Mouse (Mus musculus): Measurements from ENCODE around the gene Akap8. TPM values are rescaled to one million over a fixed set of nuclear protein-coding genes. Genes with fewer than 3 reads are reported as not detected.

Akap8 gene
- total RNA-seq, 2 experiments from 2014 or later, result 70.8 to 94.5 TPM

- DNase-seq, result peak; percentile 41
Observed at GRCm38 (mm10) chr17:32349037-32349732, 28.1 kb upstream of the Akap8 start.

DNA sequence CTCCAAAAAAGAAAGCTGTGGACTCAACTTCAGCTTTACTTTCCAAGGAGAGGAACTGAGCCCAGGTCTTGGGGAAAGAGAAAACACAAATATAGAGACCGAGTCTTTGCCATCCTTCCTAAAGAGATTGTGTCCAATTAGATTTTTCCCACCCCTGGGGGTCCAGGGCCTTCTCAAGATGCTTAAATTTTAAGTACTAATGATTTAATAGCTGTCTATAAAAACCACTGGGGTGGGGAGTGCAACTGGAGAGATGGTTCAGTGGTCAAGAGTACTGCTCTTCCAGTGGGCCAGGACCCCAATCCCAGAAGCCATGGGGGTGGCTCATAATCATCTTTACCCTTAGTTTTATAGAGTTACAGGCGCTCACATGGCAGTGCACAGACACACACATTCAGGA, 27.4 kb upstream of the Akap8 start:
- DNase-seq, result no peak

DNA sequence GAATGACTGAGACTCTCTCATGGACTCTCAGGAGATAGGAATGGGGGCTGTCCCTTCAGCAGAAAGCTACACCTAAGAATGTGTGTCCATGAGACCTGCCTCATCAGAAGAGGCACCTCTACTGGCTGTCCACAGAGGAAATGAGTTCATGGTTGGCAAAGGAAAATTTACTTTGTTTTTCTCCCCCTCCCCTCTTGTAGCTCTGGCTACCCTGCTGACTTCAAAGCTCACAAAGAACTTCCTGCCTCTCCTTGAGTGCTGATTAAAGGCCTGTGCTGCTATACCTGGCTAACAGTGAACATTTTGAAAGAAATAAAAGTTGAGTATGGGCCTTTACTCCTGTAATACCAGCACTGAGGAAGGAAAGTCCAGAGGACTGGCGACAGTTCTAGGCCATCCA, 20.1 kb upstream of the Akap8 start:
- DNase-seq, result no peak

DNA sequence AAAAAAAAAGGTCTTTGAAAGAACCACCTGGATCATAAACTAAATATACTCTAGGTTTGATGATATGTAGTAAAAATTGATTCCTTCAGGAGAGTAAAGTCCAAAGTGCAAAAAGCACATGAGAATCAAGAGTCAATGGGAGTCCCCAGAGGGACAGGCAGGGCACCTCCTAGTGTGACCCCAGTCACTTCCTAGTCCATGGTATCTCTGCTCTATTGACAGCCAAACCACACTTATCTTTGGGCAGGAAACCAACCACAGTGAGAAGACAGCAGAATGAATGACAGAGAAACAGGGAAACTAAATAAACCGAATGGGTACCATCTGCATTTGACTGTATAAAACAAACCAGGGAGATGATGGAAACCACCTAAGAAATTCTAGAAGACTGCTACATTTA, 19.1 kb upstream of the Akap8 start:
- no peak for DNase-seq

GRCm38 (mm10) chr17:32335869-32336268, 14.8 kb upstream of the Akap8 start:
- DNase-seq, result no peak

- no peak for DNase-seq
Observed at GRCm38 (mm10) chr17:32334921-32335320, 13.9 kb upstream of the Akap8 start.

DNA sequence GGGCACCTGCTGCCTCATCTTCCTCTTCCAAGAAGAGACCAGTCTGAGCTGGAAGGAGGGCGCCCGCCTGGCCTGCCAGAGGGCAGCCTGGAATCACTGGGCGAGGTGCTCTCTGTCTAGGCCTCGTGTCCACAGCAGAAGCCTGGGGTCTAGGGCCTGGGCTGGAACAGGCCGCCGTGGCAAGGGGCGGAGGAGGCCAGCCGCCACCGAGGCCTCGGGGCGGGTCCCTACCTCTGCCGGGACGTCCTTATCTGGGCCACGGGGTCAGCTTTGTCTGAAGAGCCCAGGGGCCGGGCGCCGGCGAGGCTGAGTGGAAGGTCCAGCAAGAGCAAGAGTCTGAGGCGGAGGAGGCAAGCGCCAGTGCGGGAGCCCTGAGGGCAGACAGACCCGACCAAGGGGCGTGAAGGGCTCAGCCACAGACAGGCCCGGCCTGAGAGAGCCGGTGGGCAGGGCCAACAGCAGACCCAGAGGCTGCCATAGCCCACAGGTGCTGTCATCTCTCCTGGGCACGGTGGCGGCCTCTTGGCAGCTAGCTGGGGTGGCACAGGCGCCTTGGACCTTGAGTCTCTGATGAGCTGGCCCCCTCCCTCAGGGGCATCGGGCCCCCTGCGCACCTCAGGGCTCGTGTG, 12.8 kb upstream of the Akap8 start:
- DNase-seq, result no peak

GRCm38 (mm10) chr17:32327501-32327900, 6.5 kb upstream of the Akap8 start:
- no peak for DNase-seq

GRCm38 (mm10) chr17:32322809-32323208, 1.8 kb upstream of the Akap8 start:
- no peak for DNase-seq

- peak; percentile 39 for DNase-seq
Observed at GRCm38 (mm10) chr17:32321836-32322235, 798 bp upstream of the Akap8 start.

GRCm38 (mm10) chr17:32321390-32321734, 324 bp upstream of the Akap8 start:
- DNase-seq, result no peak

- DNase-seq, result no peak
Observed at GRCm38 (mm10) chr17:32319950-32320349, 1.1 kb downstream of the Akap8 start.

GRCm38 (mm10) chr17:32317708-32318107, 3.3 kb downstream of the Akap8 start:
- DNase-seq, result no peak

- no peak for DNase-seq
Observed at GRCm38 (mm10) chr17:32317032-32317431, 4.0 kb downstream of the Akap8 start.

DNA sequence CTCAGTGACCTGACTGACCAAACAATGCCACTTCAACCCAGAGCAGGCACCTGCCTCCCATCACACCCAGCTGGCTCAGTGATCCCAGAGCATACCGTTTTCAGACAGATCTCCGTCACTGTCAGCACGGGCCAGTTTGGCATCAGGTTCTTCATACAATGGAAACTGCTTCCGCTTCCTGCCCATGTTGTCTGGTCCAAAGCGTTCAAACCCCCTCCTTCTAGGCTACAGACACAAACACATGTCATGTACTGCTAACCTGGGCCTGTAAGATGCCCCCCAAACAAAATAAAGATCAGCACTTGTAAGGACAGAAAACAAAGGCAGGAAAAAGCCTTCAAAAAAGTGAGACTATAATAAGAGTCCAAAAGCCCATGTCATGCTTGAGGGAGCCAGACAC, 5.5 kb downstream of the Akap8 start:
- DNase-seq, result no peak

GRCm38 (mm10) chr17:32313892-32314291, 7.1 kb downstream of the Akap8 start:
- no peak for DNase-seq

DNA sequence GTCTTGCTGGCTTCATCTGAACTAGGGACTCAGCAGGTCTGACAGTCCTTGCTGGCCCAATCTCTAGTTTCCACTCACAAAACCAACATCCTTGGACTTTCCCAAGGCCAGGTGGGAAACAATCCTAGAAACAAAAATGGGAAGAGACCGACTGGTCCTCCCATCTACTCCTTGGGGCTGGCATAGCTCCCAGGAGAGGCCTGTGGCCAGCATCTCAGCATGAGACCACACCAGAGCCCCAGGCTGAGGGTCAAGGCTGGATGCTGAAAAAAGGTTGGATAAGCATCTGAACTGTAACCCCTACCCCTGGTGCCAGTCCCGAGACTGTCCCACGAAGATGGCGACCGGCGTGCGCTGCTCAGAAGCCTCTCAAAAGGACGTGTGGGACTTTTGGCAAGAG, 8.2 kb downstream of the Akap8 start:
- DNase-seq, result no peak

DNA sequence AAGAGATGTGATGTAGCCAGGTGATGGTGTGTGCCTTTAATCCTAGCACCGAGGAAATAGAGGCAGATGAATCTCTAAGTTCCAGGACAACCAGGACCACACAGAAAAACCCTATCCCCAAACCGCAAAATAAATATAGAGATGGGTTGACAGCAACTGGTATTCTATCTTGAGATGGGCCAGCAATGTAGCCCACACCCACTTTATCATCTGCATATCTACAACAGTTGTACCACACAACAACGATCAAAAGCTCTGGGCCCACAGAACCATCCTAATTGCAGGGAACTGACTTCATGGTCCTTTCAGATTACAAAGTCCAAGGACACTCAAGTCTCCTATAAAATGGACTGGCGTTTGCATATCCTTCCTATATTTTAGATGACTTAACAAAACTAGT, 13.1 kb downstream of the Akap8 start:
- no peak for DNase-seq

GRCm38 (mm10) chr17:32298125-32298524, 22.9 kb downstream of the Akap8 start:
- no peak for DNase-seq

GRCm38 (mm10) chr17:32295901-32296300, 25.1 kb downstream of the Akap8 start:
- DNase-seq, result no peak

DNA sequence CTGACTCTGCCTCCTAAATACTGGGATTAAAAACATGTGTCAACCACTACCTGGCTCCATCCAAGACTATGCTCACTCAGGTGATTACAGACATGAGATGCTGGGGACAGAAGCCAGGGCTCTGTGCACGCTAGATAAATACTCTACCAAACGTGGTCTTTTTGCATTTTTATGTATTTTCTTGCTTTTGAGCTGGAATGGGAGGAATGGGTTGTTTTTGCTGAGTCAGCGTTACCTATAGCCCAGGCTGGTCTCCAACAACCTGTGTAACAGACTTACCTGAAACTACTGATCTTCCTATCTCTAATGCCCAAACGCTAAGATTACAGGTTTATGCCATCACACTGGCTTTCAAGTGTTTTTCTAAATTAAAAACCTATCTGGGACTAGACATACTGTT, 25.9 kb downstream of the Akap8 start:
- DNase-seq, result no peak

DNA sequence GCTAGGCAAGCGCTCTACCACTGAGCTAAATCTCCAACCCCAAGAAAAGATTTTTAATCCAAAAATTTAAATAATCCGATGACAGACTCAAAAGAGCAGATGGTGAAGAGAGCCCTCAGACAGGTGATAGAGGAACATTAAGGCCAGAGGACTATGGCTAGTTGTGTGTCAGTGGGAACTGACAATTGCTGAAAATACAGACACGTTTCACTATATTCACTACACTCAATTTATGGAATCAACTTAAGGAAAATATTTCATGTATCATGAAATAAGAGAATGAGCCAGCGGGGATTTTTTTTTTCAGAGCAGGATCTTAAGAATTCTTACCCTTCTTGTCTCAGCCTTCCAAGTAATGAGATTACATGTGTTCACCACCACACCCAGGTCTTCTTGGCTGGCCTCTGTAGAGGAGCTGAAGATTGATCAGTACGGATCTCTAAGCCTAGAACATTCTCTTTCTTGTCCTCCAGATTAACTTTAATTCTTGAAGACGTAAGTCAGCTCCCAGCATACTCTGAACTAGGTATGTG, 35.8 kb downstream of the Akap8 start:
- DNase-seq, result no peak

- DNase-seq, result peak; percentile 94
Observed at GRCm38 (mm10) chr17:32284262-32285137, 36.5 kb downstream of the Akap8 start, which contains the start of gene Brd4. TSS of gene Brd4 (minus strand) at chr17:32284722.

Measured in adrenal gland, postnatal 10 days (tissue).